Mouse (Mus musculus): ENCODE measurements around the gene Prr12.

DNA sequence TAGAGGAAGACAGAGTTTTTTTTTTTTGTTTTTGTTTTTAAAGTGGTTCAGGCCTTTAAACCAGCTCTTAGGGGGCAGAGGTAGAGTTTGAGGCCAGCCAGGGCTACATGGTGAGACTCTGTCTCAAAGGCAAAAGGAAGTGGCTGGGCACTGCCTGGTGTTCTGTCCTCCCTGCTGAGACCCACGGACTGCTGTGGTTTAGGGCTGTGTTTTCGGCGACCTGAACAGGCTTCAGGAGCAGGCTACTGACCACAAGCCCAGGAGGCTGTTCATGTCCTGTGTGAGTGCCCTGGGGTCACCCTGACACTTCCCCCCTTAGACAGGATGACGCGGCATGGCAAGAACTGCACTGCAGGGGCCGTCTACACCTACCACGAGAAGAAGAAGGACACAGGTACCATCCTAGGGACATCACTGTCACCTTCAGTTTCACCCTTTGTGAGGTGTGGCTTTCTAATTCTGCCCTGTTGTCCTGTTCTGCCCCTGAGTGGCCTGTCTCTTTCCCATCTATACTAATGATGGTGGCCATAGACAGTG is 20.6 kb upstream of the Prr12 start:
- no peak for TF ChIP-seq CTCF (IDR thresholded peaks at IDR 0.05; ENCODE audit: low read depth, low read length)
- TF ChIP-seq GATA1 (IDR thresholded peaks at IDR 0.05; ENCODE audit: borderline replicate concordance, low read length) = no peak
- no peak for TF ChIP-seq TAL1 (conservative IDR thresholded peaks at IDR 0.05; ENCODE audit: low read depth, low read length)
- no peak for TF ChIP-seq POLR2AphosphoS5 (IDR thresholded peaks at IDR 0.05; ENCODE audit: insufficient replicate concordance, low read depth, low read length)
